Mouse (Mus musculus): Measurements from ENCODE around the gene Xrn1. TPM values are rescaled to one million over a fixed set of nuclear protein-coding genes. Genes with fewer than 3 reads are reported as not detected.
"Not testable (repeated sequence)": the region's sequence is repeated elsewhere in the genome, so short reads cannot be mapped to it uniquely, and the experiment has no call there.

Xrn1 gene
- polyA plus RNA-seq, 1 experiment from 2014 or later: 15.3 TPM

DNA sequence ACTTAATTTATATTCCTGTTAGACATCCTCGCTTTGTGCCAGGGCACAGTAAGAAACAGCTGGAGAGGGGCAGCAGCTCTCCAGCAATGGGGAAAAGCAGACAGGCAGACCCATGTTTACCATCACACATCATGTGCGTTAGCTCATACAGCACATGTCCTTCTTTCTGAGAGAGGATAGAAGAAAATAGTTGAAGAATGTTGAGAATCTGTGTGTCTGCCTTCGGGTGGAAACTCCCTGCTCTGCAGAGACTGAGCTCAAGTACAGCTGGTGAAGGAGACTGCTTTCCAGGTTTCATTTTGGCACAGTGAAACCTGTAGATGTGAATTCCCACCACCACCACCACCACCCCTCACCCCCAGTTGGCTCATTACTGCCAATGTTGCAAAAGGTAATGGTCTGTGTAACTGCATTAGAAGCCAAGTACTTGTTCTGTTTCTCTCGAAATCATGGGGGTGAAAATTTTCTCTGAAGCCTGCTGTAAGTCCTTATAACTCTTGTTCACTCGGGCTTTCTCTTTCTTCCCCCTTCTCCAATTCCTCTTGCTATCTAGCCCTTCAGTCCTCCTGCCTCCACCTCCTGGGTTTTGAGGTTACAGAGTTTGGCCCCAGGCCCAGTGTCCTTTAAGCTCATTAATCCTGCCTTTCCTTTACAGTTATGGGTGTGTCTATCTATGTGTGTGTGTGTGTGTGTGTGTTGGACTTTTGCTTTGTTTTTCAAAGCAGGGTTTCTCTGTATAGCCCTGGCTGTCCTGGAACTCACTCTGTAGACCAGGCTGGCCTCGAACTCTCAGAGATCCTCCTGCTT, 102.1 kb downstream of the Xrn1 start:
- Histone ChIP-seq H3K36me3 (peaks cover 11% of the 10 kb centered on the region; the same call in 1 of the 2 replicates), H3K4me3 (replicated peaks) (no peak overlapping the region), H3K4me2 (no peak overlapping the region), H3K9me3 (no peaks in the 10 kb centered on the region), H3K27me3 (replicated peaks) (no peaks in the 10 kb centered on the region), H3K9ac (no peak overlapping the region), H3K27ac (no peak overlapping the region), H3K4me1 (no peaks in the 10 kb centered on the region)
- 72% methylated on average over 6 of the region's 6 CpGs for WGBS
- ATAC-seq (ENCODE audit: insufficient read depth, low FRiP score, low read depth): no peak

- H3K27ac ChIP-seq: no peak overlapping the region
- H3K36me3 ChIP-seq: peaks cover 3% of the 10 kb centered on the region; the same call in 1 of the 2 replicates
- no peak overlapping the region for H3K4me2 ChIP-seq
- H3K4me1 ChIP-seq: no peaks in the 10 kb centered on the region
- no peak for ATAC-seq (ENCODE audit: insufficient read depth, low FRiP score, low read depth)
- no peak overlapping the region for H3K9ac ChIP-seq
- H3K4me3 ChIP-seq (replicated peaks): no peak overlapping the region
- H3K27me3 ChIP-seq (replicated peaks): no peaks in the 10 kb centered on the region
- no peaks in the 10 kb centered on the region for H3K9me3 ChIP-seq
- WGBS: 66% methylated on average over 2 of the region's 2 CpGs
Observed at GRCm38 (mm10) chr9:96063083-96063802, 108.7 kb downstream of the Xrn1 start.

GRCm38 (mm10) chr9:96063803-96064475, 109.4 kb downstream of the Xrn1 start:
- Histone ChIP-seq H3K27ac (no peak overlapping the region), H3K9ac (no peak overlapping the region), H3K4me1 (no peaks in the 10 kb centered on the region), H3K4me2 (no peak overlapping the region), H3K4me3 (replicated peaks) (no peak overlapping the region), H3K9me3 (no peaks in the 10 kb centered on the region), H3K27me3 (replicated peaks) (no peaks in the 10 kb centered on the region), H3K36me3 (no peaks in the 10 kb centered on the region)
- WGBS: 67% methylated on average over 5 of the region's 5 CpGs
- no peak for ATAC-seq (ENCODE audit: insufficient read depth, low FRiP score, low read depth)

GRCm38 (mm10) chr9:96067507-96067906, 112.9 kb downstream of the Xrn1 start:
- 49% methylated on average over 2 of the region's 2 CpGs for WGBS
- ATAC-seq (ENCODE audit: insufficient read depth, low FRiP score, low read depth): no peak
- no peaks in the 10 kb centered on the region for H3K4me1 ChIP-seq

DNA sequence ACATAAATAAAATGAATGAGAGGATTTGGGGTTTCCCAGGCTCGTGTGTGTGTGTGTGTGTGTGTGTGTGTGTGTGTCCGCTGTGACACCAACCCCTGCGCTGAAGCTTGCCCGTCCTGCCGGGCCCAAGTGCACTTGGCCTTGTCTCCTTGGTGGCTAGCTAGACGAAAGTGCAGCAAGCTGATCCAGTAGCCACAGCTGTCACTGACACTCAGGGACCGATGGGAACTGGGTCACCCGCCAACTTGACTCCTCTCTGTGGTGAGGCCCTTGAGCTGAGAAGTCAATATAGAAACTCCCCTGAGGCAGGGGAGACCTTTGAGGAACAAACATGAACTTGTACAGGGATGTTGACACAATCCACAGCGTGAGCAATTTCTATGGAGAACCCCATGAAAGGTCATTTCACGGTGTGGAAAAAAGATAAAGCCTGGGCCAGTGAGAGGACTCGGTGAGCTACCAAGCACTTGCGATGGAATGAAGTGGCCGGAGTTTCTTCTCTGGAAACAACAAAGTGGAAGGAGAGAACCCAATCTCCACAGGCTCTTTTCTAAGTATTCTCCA, 124.3 kb downstream of the Xrn1 start:
- WGBS: 68% methylated on average over 13 of the region's 13 CpGs
- Histone ChIP-seq H3K9ac (no peak overlapping the region), H3K4me1 (no peaks in the 10 kb centered on the region), H3K27me3 (replicated peaks) (no peaks in the 10 kb centered on the region), H3K4me3 (replicated peaks) (no peak overlapping the region), H3K27ac (no peak overlapping the region), H3K4me2 (no peak overlapping the region), H3K9me3 (no peaks in the 10 kb centered on the region), H3K36me3 (no peaks in the 10 kb centered on the region)
- ATAC-seq (ENCODE audit: insufficient read depth, low FRiP score, low read depth): peak; percentile 60; the same call in 1 of the 2 replicates

More at GRCm38 (mm10) chr9:96067507-96067906, 112.9 kb downstream of the Xrn1 start:
- Histone ChIP-seq H3K4me3 (replicated peaks) (no peak overlapping the region), H3K27ac (no peak overlapping the region), H3K4me2 (no peak overlapping the region), H3K9me3 (no peaks in the 10 kb centered on the region), H3K27me3 (replicated peaks) (no peaks in the 10 kb centered on the region), H3K9ac (no peak overlapping the region), H3K36me3 (no peaks in the 10 kb centered on the region)

- Histone ChIP-seq H3K4me2 (no peak overlapping the region), H3K36me3 (no peaks in the 10 kb centered on the region), H3K27me3 (replicated peaks) (no peaks in the 10 kb centered on the region), H3K9me3 (no peaks in the 10 kb centered on the region), H3K27ac (no peak overlapping the region), H3K4me3 (replicated peaks) (no peak overlapping the region), H3K4me1 (no peaks in the 10 kb centered on the region), H3K9ac (no peak overlapping the region)
- ATAC-seq (ENCODE audit: insufficient read depth, low FRiP score, low read depth): no peak
- WGBS: 64% methylated on average over 6 of the region's 6 CpGs
Observed at GRCm38 (mm10) chr9:96085293-96085692, 130.7 kb downstream of the Xrn1 start.

DNA sequence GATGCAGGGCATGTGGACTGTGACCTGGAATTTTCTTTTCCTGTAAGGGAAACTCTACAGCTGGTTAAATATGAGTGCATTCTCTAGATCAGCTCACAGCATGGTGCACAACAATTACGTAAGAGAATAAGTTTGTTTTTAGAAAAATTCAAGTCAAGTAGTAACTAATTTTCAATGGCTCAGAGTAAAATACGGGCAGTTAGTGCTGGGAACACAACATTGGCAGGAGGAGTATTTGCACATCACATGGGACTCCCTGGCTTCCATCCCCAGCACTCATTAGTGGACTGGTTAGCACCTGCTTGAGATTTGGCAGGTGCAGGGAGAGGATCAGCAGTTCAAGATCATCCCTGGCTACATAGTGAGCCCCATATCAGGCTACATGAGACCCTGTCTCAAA, 133.1 kb downstream of the Xrn1 start:
- no peak for ATAC-seq (ENCODE audit: insufficient read depth, low FRiP score, low read depth)
- H3K9me3 ChIP-seq: no peaks in the 10 kb centered on the region
- no peak overlapping the region for H3K4me2 ChIP-seq
- no peak overlapping the region for H3K9ac ChIP-seq
- H3K36me3 ChIP-seq: no peaks in the 10 kb centered on the region
- WGBS: 68% methylated on average over 2 of the region's 2 CpGs
- no peaks in the 10 kb centered on the region for H3K27me3 ChIP-seq (replicated peaks)
- H3K4me3 ChIP-seq (replicated peaks): no peak overlapping the region
- H3K27ac ChIP-seq: no peak overlapping the region
- no peaks in the 10 kb centered on the region for H3K4me1 ChIP-seq

DNA sequence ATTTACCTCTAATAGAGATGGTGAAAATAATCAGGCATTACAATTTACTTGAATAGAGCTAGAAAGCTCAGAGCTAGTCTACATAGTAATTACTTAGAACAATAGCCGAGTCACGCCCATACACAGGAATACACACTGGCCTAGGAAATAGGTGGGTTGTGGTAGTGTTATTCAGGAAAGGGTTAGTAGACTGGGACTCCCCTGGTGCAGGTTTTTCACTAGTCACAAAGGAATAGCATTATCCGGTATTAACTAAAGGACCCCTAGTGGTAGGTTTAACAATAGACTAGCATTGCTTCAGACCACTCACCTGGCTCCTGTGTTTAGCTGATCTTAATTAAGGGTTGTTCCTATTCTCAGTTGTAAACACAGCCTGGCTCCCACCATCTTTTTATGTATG, 133.9 kb downstream of the Xrn1 start:
- not testable (repeated sequence) for H3K4me1 ChIP-seq; ATAC-seq (ENCODE audit: insufficient read depth, low FRiP score, low read depth); H3K27ac ChIP-seq; H3K9me3 ChIP-seq; H3K4me3 ChIP-seq (replicated peaks); H3K4me2 ChIP-seq; H3K9ac ChIP-seq; H3K27me3 ChIP-seq (replicated peaks); H3K36me3 ChIP-seq
- WGBS: 82% methylated on average over 3 of the region's 3 CpGs

- H3K4me2 ChIP-seq; H3K4me3 ChIP-seq (replicated peaks); H3K27me3 ChIP-seq (replicated peaks); H3K27ac ChIP-seq; ATAC-seq (ENCODE audit: insufficient read depth, low FRiP score, low read depth); H3K36me3 ChIP-seq; H3K4me1 ChIP-seq; H3K9ac ChIP-seq; H3K9me3 ChIP-seq: not testable (repeated sequence)
- 86% methylated on average over 10 of the region's 10 CpGs for WGBS
Observed at GRCm38 (mm10) chr9:96092637-96093036, 138.1 kb downstream of the Xrn1 start.

DNA sequence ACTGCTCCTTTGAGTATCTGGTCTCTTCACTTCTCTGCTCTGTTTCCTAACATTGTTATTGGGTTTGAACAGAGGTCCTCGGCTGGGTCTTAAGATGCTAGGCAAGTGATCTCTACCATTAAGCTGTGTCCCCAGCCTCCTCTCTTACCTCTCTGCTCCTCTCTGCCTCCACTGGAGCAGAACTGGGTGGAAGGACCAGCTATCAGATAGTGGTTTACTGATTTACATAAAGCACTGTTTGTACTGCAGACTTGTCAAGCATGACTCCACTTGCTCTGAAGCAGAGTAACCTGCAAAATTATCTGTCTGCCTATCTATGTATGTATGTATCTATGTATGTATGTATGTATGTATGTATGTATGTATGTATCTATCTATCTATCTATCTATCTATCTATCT, 138.7 kb downstream of the Xrn1 start:
- Histone ChIP-seq H3K36me3 (no peaks in the 10 kb centered on the region), H3K27me3 (replicated peaks) (no peaks in the 10 kb centered on the region), H3K4me1 (no peaks in the 10 kb centered on the region), H3K9me3 (no peaks in the 10 kb centered on the region), H3K4me3 (replicated peaks) (no peak overlapping the region), H3K27ac (no peak overlapping the region), H3K4me2 (no peak overlapping the region), H3K9ac (no peak overlapping the region)
- 83% methylated on average over 1 of the region's 1 CpGs for WGBS
- ATAC-seq (ENCODE audit: insufficient read depth, low FRiP score, low read depth): no peak

DNA sequence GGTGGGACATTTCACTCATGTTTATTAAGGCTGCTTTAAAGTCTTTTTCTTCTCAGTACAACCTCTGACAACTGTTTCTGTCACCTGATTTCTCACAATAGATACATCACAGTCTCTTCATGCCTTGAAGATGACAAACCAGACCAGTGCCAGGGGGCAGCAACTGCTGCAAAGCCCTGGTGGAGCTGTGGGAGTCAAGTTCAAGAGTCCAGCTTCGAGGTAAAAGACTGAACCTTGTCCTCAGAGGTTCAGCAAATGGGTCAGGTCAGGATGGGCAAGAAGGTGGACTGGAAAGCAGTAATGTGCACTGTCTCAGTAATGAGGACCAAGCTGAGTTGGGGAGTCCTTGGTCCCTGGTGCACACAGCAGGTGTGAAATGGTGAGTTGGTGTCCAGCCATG, 139.8 kb downstream of the Xrn1 start:
- Histone ChIP-seq H3K27ac (no peak overlapping the region), H3K9me3 (no peaks in the 10 kb centered on the region), H3K27me3 (replicated peaks) (no peaks in the 10 kb centered on the region), H3K36me3 (no peaks in the 10 kb centered on the region), H3K4me1 (no peaks in the 10 kb centered on the region), H3K4me2 (no peak overlapping the region), H3K9ac (no peak overlapping the region), H3K4me3 (replicated peaks) (no peak overlapping the region)
- no peak for ATAC-seq (ENCODE audit: insufficient read depth, low FRiP score, low read depth)
- WGBS: 46% methylated on average over 1 of the region's 1 CpGs

- Histone ChIP-seq H3K9ac (no peak overlapping the region), H3K4me1 (no peaks in the 10 kb centered on the region), H3K4me3 (replicated peaks) (no peak overlapping the region), H3K36me3 (no peaks in the 10 kb centered on the region), H3K27me3 (replicated peaks) (no peaks in the 10 kb centered on the region), H3K9me3 (no peaks in the 10 kb centered on the region), H3K4me2 (no peak overlapping the region), H3K27ac (no peak overlapping the region)
- no peak for ATAC-seq (ENCODE audit: insufficient read depth, low FRiP score, low read depth)
- WGBS: 65% methylated on average over 1 of the region's 1 CpGs
Observed at GRCm38 (mm10) chr9:96095192-96095591, 140.6 kb downstream of the Xrn1 start.

Measured in stomach, embryonic 15.5 days (tissue).